Mouse (Mus musculus): Measurements from ENCODE around the gene Fip1l1. TPM values are rescaled to one million over a fixed set of nuclear protein-coding genes. Genes with fewer than 3 reads are reported as not detected.

Fip1l1 gene
- polyA plus RNA-seq, 1 experiment = 50.5 TPM

GRCm38 (mm10) chr5:74639516-74639915, 104.3 kb downstream of the Fip1l1 start:
- Histone ChIP-seq H3K4me1 (ENCODE audit: control insufficient read depth, insufficient read depth, low read length) (no peaks in the 10 kb centered on the region; the same call in 1 of the 2 replicates), H3K27ac (ENCODE audit: control insufficient read depth, insufficient read depth, low read depth, low read length, poor library complexity) (no peak overlapping the region), H3K4me3 (replicated peaks; ENCODE audit: control insufficient read depth, low read depth, low read length) (no peak overlapping the region)
- 80% methylated on average over 6 of the region's 6 CpGs for WGBS
- no peak for TF ChIP-seq POLR2A (IDR thresholded peaks at IDR 0.05; ENCODE audit: borderline replicate concordance, control insufficient read depth, low read depth, low read length)
- TF ChIP-seq CTCF (IDR thresholded peaks at IDR 0.05; ENCODE audit: control insufficient read depth, insufficient read depth, low read length) = no peak

GRCm38 (mm10) chr5:74640504-74640903, 105.3 kb downstream of the Fip1l1 start:
- Histone ChIP-seq H3K27ac (ENCODE audit: control insufficient read depth, insufficient read depth, low read depth, low read length, poor library complexity) (no peak overlapping the region), H3K4me3 (replicated peaks; ENCODE audit: control insufficient read depth, low read depth, low read length) (no peak overlapping the region), H3K4me1 (ENCODE audit: control insufficient read depth, insufficient read depth, low read length) (no peaks in the 10 kb centered on the region; the same call in 1 of the 2 replicates)
- 70% methylated on average over 4 of the region's 4 CpGs for WGBS
- TF ChIP-seq CTCF (IDR thresholded peaks at IDR 0.05; ENCODE audit: control insufficient read depth, insufficient read depth, low read length) (no peak), POLR2A (IDR thresholded peaks at IDR 0.05; ENCODE audit: borderline replicate concordance, control insufficient read depth, low read depth, low read length) (no peak)

- TF ChIP-seq CTCF (IDR thresholded peaks at IDR 0.05; ENCODE audit: control insufficient read depth, insufficient read depth, low read length) = no peak
- TF ChIP-seq POLR2A (IDR thresholded peaks at IDR 0.05; ENCODE audit: borderline replicate concordance, control insufficient read depth, low read depth, low read length) = no peak
- no peak overlapping the region for H3K4me3 ChIP-seq (replicated peaks; ENCODE audit: control insufficient read depth, low read depth, low read length)
- no peak overlapping the region for H3K27ac ChIP-seq (ENCODE audit: control insufficient read depth, insufficient read depth, low read depth, low read length, poor library complexity)
Observed at GRCm38 (mm10) chr5:74641000-74641399, 105.8 kb downstream of the Fip1l1 start.

GRCm38 (mm10) chr5:74642291-74642690, 107.0 kb downstream of the Fip1l1 start:
- 85% methylated on average over 2 of the region's 2 CpGs for WGBS
- TF ChIP-seq CTCF (IDR thresholded peaks at IDR 0.05; ENCODE audit: control insufficient read depth, insufficient read depth, low read length) (no peak), POLR2A (IDR thresholded peaks at IDR 0.05; ENCODE audit: borderline replicate concordance, control insufficient read depth, low read depth, low read length) (no peak)
- Histone ChIP-seq H3K27ac (ENCODE audit: control insufficient read depth, insufficient read depth, low read depth, low read length, poor library complexity) (no peak overlapping the region), H3K4me1 (ENCODE audit: control insufficient read depth, insufficient read depth, low read length) (no peaks in the 10 kb centered on the region; the same call in 1 of the 2 replicates), H3K4me3 (replicated peaks; ENCODE audit: control insufficient read depth, low read depth, low read length) (no peak overlapping the region)

More at GRCm38 (mm10) chr5:74641000-74641399, 105.8 kb downstream of the Fip1l1 start:
- no peaks in the 10 kb centered on the region; the same call in 1 of the 2 replicates for H3K4me1 ChIP-seq (ENCODE audit: control insufficient read depth, insufficient read depth, low read length)
- 45% methylated on average over 6 of the region's 6 CpGs for WGBS

GRCm38 (mm10) chr5:74647584-74647984, 112.3 kb downstream of the Fip1l1 start:
- H3K4me1 ChIP-seq (ENCODE audit: control insufficient read depth, insufficient read depth, low read length) = no peaks in the 10 kb centered on the region; the same call in 1 of the 2 replicates
- no peak overlapping the region for H3K27ac ChIP-seq (ENCODE audit: control insufficient read depth, insufficient read depth, low read depth, low read length, poor library complexity)
- WGBS = 83% methylated on average over 6 of the region's 6 CpGs
- H3K4me3 ChIP-seq (replicated peaks; ENCODE audit: control insufficient read depth, low read depth, low read length) = no peak overlapping the region
- TF ChIP-seq POLR2A (IDR thresholded peaks at IDR 0.05; ENCODE audit: borderline replicate concordance, control insufficient read depth, low read depth, low read length) = no peak
- no peak for TF ChIP-seq CTCF (IDR thresholded peaks at IDR 0.05; ENCODE audit: control insufficient read depth, insufficient read depth, low read length)

- no peak for TF ChIP-seq CTCF (IDR thresholded peaks at IDR 0.05; ENCODE audit: control insufficient read depth, insufficient read depth, low read length)
- TF ChIP-seq POLR2A (IDR thresholded peaks at IDR 0.05; ENCODE audit: borderline replicate concordance, control insufficient read depth, low read depth, low read length) = no peak
- Histone ChIP-seq H3K27ac (ENCODE audit: control insufficient read depth, insufficient read depth, low read depth, low read length, poor library complexity) (no peak overlapping the region), H3K4me1 (ENCODE audit: control insufficient read depth, insufficient read depth, low read length) (no peaks in the 10 kb centered on the region), H3K4me3 (replicated peaks; ENCODE audit: control insufficient read depth, low read depth, low read length) (no peak overlapping the region)
- 76% methylated on average over 9 of the region's 9 CpGs for WGBS
Observed at GRCm38 (mm10) chr5:74648216-74648615, 113.0 kb downstream of the Fip1l1 start.

Other genes starting within 250 kb of the Fip1l1 start
- gene Scfd2, start 3.7 kb upstream of the Fip1l1 start, polyA plus RNA-seq (2011; ENCODE audit: insufficient read depth, insufficient read length, low replicate concordance, missing spikeins) = 3.1 and 8.1 TPM in 2 replicates
- gene Lnx1, start 167.5 kb downstream of the Fip1l1 start, polyA plus RNA-seq (2011; ENCODE audit: insufficient read depth, insufficient read length, low replicate concordance, missing spikeins) = not detected in 2 replicates

Data from bone marrow, adult 2 months (tissue).